Comparison of ENCODE assay signal across 23 mouse cellular contexts in genomic region chr3:135681272-135681783, GRCm38 (mm10). TPM values are rescaled to one million over a fixed set of nuclear protein-coding genes. Genes with fewer than 3 reads are reported as not detected.
DNase-seq lines count a peak whose midpoint lies in the region; ATAC-seq and TF ChIP-seq lines count a peak whose summit lies in the region.
"Had no signal": no experiment of that assay in that cellular context is flagged by ENCODE, and none has a peak within 500 bp of the region (broad histone marks: within the 10 kb centered on the region; RNA-seq: fewer than 3 reads in every experiment).

No protein-coding gene starts in this region.

- TF ChIP-seq EP300 in lung, postnatal 0 days (IDR thresholded peaks at IDR 0.05), result peak; percentile 50; the same call in 1 of the 2 replicates

- 35% methylated on average over 8 of the region's 8 CpGs for WGBS in embryonic facial prominence, embryonic 13.5 days
- 46% methylated on average over 8 of the region's 8 CpGs for WGBS in embryonic facial prominence, embryonic 10.5 days
- 14% methylated on average over 8 of the region's 8 CpGs for WGBS in kidney, embryonic 14.5 days
- WGBS in lung, postnatal 0 days, result 21% methylated on average over 8 of the region's 8 CpGs
- 80% methylated on average over 8 of the region's 8 CpGs for WGBS in neural tube, embryonic 15.5 days

- no peak overlapping the region for H3K4me2 ChIP-seq in embryonic facial prominence, embryonic 13.5 days
- H3K4me2 ChIP-seq in kidney, embryonic 14.5 days (replicated peaks; ENCODE audit: low read depth, low read length), result no peak overlapping the region
- H3K4me2 ChIP-seq in lung, postnatal 0 days (replicated peaks; ENCODE audit: low read depth, low read length), result 0 out of 2 replicates have a peak overlapping the region, but pooled peaks have one; percentile 22
- no peak overlapping the region for H3K4me2 ChIP-seq in neural tube, embryonic 15.5 days
- H3K4me2 ChIP-seq: embryonic facial prominence, embryonic 12.5 days; forebrain, embryonic 15.5 days had no signal

- no peaks in the 10 kb centered on the region for H3K27me3 ChIP-seq in embryonic facial prominence, embryonic 13.5 days
- H3K27me3 ChIP-seq in embryonic facial prominence, embryonic 10.5 days (replicated peaks; ENCODE audit: low read depth, poor library complexity, severe bottlenecking), result no peaks in the 10 kb centered on the region
- no peaks in the 10 kb centered on the region for H3K27me3 ChIP-seq in kidney, embryonic 14.5 days (ENCODE audit: control insufficient read depth, insufficient read depth, low read length)
- no peaks in the 10 kb centered on the region for H3K27me3 ChIP-seq in lung, postnatal 0 days (replicated peaks; ENCODE audit: insufficient read depth, low read length)
- no peaks in the 10 kb centered on the region for H3K27me3 ChIP-seq in neural tube, embryonic 15.5 days (replicated peaks)
- H3K27me3 ChIP-seq: embryonic facial prominence, embryonic 12.5 days; forebrain, embryonic 15.5 days had no signal

- ATAC-seq in embryonic facial prominence, embryonic 13.5 days (ENCODE audit: insufficient number of reproducible peaks, insufficient read depth, low FRiP score, low TSS enrichment, low read depth), result no peak
- peak; percentile 85 for ATAC-seq in kidney, embryonic 14.5 days (ENCODE audit: low FRiP score, low TSS enrichment)
- peak; percentile 70 for ATAC-seq in lung, postnatal 0 days
- peak; percentile 43 for ATAC-seq in megakaryocyte progenitor cell, adult 5-6 weeks (replicated peaks; ENCODE audit: poor library complexity)
- ATAC-seq in neural tube, embryonic 15.5 days (ENCODE audit: low FRiP score), result no peak
- ATAC-seq: forebrain, embryonic 15.5 days; hindbrain, postnatal 0 days had no signal

- DNase-seq in embryonic facial prominence, embryonic 10.5 days (ENCODE audit: low spot score), result no peak
- DNase-seq in kidney, adult 9 months, result no peak
- peak; percentile 54 for DNase-seq in lung, postnatal 0 days (ENCODE audit: low spot score)
- no peak for DNase-seq in lung, postnatal 4 days
- DNase-seq: adrenal gland, postnatal 25 days; cerebellum, adult 18-20 months; cerebellum, postnatal 36 days; gastrocnemius, postnatal 36 days; heart, postnatal 4 days; kidney, adult 8-10 months; left cerebral cortex, postnatal 4 days; liver had no signal

- no peak for TF ChIP-seq CTCF in lung, postnatal 0 days (IDR thresholded peaks at IDR 0.05)

- H3K9ac ChIP-seq in embryonic facial prominence, embryonic 13.5 days, result no peak overlapping the region
- no peak overlapping the region for H3K9ac ChIP-seq in kidney, embryonic 14.5 days (ENCODE audit: low read depth, low read length)
- no peak overlapping the region for H3K9ac ChIP-seq in lung, postnatal 0 days (replicated peaks; ENCODE audit: low read depth)
- no peak overlapping the region for H3K9ac ChIP-seq in neural tube, embryonic 15.5 days (replicated peaks)
- H3K9ac ChIP-seq: embryonic facial prominence, embryonic 12.5 days; forebrain, embryonic 15.5 days had no signal

- H3K4me3 ChIP-seq in embryonic facial prominence, embryonic 13.5 days, result no peak overlapping the region
- H3K4me3 ChIP-seq in embryonic facial prominence, embryonic 10.5 days, result no peak overlapping the region
- H3K4me3 ChIP-seq in kidney, embryonic 14.5 days (ENCODE audit: low read length), result no peak overlapping the region
- no peak overlapping the region for H3K4me3 ChIP-seq in lung, postnatal 0 days (ENCODE audit: low read depth, low read length)
- no peak overlapping the region for H3K4me3 ChIP-seq in neural tube, embryonic 15.5 days (replicated peaks)
- H3K4me3 ChIP-seq: embryonic facial prominence, embryonic 12.5 days; forebrain, embryonic 15.5 days; heart, embryonic 10.5 days; left cerebral cortex, adult 2 months; midbrain, embryonic 10.5 days had no signal

- no peaks in the 10 kb centered on the region for H3K9me3 ChIP-seq in embryonic facial prominence, embryonic 13.5 days
- H3K9me3 ChIP-seq in embryonic facial prominence, embryonic 10.5 days, result no peaks in the 10 kb centered on the region
- H3K9me3 ChIP-seq in kidney, embryonic 14.5 days (ENCODE audit: control insufficient read depth, low read length), result no peaks in the 10 kb centered on the region
- H3K9me3 ChIP-seq in lung, postnatal 0 days (ENCODE audit: low read length), result no peaks in the 10 kb centered on the region
- no peaks in the 10 kb centered on the region for H3K9me3 ChIP-seq in neural tube, embryonic 15.5 days (replicated peaks)
- H3K9me3 ChIP-seq: embryonic facial prominence, embryonic 12.5 days; forebrain, embryonic 15.5 days; G1E; heart, embryonic 10.5 days; midbrain, embryonic 10.5 days had no signal

- peaks cover 8% of the 10 kb centered on the region; the same call in 1 of the 2 replicates for H3K36me3 ChIP-seq in embryonic facial prominence, embryonic 13.5 days
- no peaks in the 10 kb centered on the region; the same call in 1 of the 2 replicates for H3K36me3 ChIP-seq in embryonic facial prominence, embryonic 10.5 days (replicated peaks)
- H3K36me3 ChIP-seq in kidney, embryonic 14.5 days (ENCODE audit: control insufficient read depth, insufficient read depth, low read length), result no peaks in the 10 kb centered on the region
- H3K36me3 ChIP-seq in lung, postnatal 0 days (ENCODE audit: insufficient read depth, low read length), result no peaks in the 10 kb centered on the region
- no peaks in the 10 kb centered on the region for H3K36me3 ChIP-seq in neural tube, embryonic 15.5 days
- H3K36me3 ChIP-seq: embryonic facial prominence, embryonic 12.5 days; forebrain, embryonic 15.5 days; G1E; midbrain, embryonic 10.5 days had no signal

- peak overlapping the region; percentile 29; the same call in 1 of the 2 replicates for H3K27ac ChIP-seq in embryonic facial prominence, embryonic 13.5 days
- no peak overlapping the region for H3K27ac ChIP-seq in embryonic facial prominence, embryonic 10.5 days (replicated peaks)
- H3K27ac ChIP-seq in kidney, embryonic 14.5 days (ENCODE audit: low read depth, low read length), result no peak overlapping the region
- H3K27ac ChIP-seq in lung, postnatal 0 days (ENCODE audit: low read length), result 0 out of 2 replicates have a peak overlapping the region, but pooled peaks have one; percentile 3
- no peak overlapping the region for H3K27ac ChIP-seq in neural tube, embryonic 15.5 days (replicated peaks)
- H3K27ac ChIP-seq: embryonic facial prominence, embryonic 12.5 days; forebrain, embryonic 15.5 days; hindbrain, postnatal 0 days; left cerebral cortex, adult 2 months had no signal

- H3K4me1 ChIP-seq in embryonic facial prominence, embryonic 13.5 days, result peaks cover 25% of the 10 kb centered on the region
- peaks cover 31% of the 10 kb centered on the region for H3K4me1 ChIP-seq in embryonic facial prominence, embryonic 10.5 days
- H3K4me1 ChIP-seq in kidney, embryonic 14.5 days (ENCODE audit: control insufficient read depth, insufficient read depth, low read length), result peaks cover 13% of the 10 kb centered on the region
- H3K4me1 ChIP-seq in lung, postnatal 0 days (ENCODE audit: insufficient read depth, low read depth, low read length), result peaks cover 19% of the 10 kb centered on the region
- 0 out of 2 replicates have a peak, but pooled peaks cover 7% of the 10 kb centered on the region for H3K4me1 ChIP-seq in neural tube, embryonic 15.5 days
- H3K4me1 ChIP-seq: forebrain, embryonic 15.5 days had no signal

RNA-seq across cellular contexts. Expression of gene Nfkb1, which starts 10.0 kb away (rescaled TPM):
- 20.4 and 25.2 TPM in 2 replicates for polyA plus RNA-seq in embryonic facial prominence, embryonic 13.5 days (2015; fragmentation: Nextera tagmentation; extraction: Ambion mirVana)
- 12.7 and 13.3 TPM in 2 replicates for polyA plus RNA-seq in embryonic facial prominence, embryonic 10.5 days (2016; fragmentation: Nextera tagmentation; extraction: Ambion mirVana)
- polyA plus RNA-seq in kidney, embryonic 14.5 days (2014; fragmentation: Nextera tagmentation; extraction: Ambion mirVana), result 19.7 and 25.1 TPM in 2 replicates
- polyA plus RNA-seq in lung, postnatal 0 days (2015; fragmentation: Nextera tagmentation; extraction: Ambion mirVana), result 35.9 and 40.5 TPM in 2 replicates
- 58.7 and 65.3 TPM in 2 replicates for total RNA-seq in megakaryocyte progenitor cell, adult 5-6 weeks (2015)
- total RNA-seq in megakaryocyte progenitor cell, adult 5-6 weeks (2017), result 109 and 110 TPM in 2 replicates
- polyA plus RNA-seq in neural tube, embryonic 15.5 days (2015; fragmentation: Nextera tagmentation; extraction: Ambion mirVana), result 7.7 and 21.5 TPM in 2 replicates

Comparison
In these comparisons a context has a peak if more than half of its experiments do, and no peak if none do; other contexts are left out.
1. H3K27ac ChIP-seq: peak in embryonic facial prominence, embryonic 13.5 days (single experiment) and lung, postnatal 0 days (single experiment); none in embryonic facial prominence, embryonic 10.5 days (single experiment), kidney, embryonic 14.5 days (single experiment) and neural tube, embryonic 15.5 days (single experiment).
2. ATAC-seq: peak in kidney, embryonic 14.5 days (single experiment), lung, postnatal 0 days (single experiment) and megakaryocyte progenitor cell, adult 5-6 weeks (single experiment); none in embryonic facial prominence, embryonic 13.5 days (single experiment) and neural tube, embryonic 15.5 days (single experiment).